Mouse (Mus musculus): ENCODE measurements around the gene Slc37a3.

DNA sequence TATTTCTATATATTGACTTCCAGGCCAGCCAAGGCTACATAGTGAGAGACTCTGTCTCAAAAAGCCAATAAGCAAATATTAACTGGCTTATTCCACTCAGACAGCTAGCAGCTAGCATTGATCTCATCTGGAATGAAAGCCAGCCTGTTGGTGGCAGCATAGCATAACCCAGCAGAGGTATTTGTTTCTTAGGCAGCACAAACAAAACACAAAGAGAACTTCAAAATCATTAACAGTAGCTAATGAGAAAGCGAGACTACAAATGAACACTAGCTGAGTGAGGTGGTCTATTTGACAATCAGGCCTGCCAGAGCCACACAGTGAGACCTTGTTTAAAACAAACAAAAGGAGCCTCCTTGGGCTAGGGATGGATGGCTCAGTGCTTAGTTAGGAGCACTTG, 36.6 kb upstream of the Slc37a3 start:
- TF ChIP-seq ZC3H11A (IDR thresholded peaks at IDR 0.05; ENCODE audit: borderline replicate concordance, low read depth, low read length) (no peak), ZNF384 (IDR thresholded peaks at IDR 0.05; ENCODE audit: low read depth, low read length) (no peak), HCFC1 (IDR thresholded peaks at IDR 0.05; ENCODE audit: borderline replicate concordance, insufficient read depth, low read length) (no peak), MAFK (IDR thresholded peaks at IDR 0.05; ENCODE audit: insufficient read depth, low read depth, low read length) (no peak), CHD2 (IDR thresholded peaks at IDR 0.05; ENCODE audit: low read depth, low read length) (no peak)
